Mouse (Mus musculus): ENCODE measurements around the gene Cbx4. TPM values are rescaled to one million over a fixed set of nuclear protein-coding genes. Genes with fewer than 3 reads are reported as not detected.
A peak's percentile ranks its signal among the peaks of the same experiment; 100 is the strongest.

The Cbx4 gene
- polyA plus RNA-seq (2014; fragmentation: Nextera tagmentation; extraction: Ambion mirVana): 4.4 and 4.8 TPM in 2 replicates

DNA sequence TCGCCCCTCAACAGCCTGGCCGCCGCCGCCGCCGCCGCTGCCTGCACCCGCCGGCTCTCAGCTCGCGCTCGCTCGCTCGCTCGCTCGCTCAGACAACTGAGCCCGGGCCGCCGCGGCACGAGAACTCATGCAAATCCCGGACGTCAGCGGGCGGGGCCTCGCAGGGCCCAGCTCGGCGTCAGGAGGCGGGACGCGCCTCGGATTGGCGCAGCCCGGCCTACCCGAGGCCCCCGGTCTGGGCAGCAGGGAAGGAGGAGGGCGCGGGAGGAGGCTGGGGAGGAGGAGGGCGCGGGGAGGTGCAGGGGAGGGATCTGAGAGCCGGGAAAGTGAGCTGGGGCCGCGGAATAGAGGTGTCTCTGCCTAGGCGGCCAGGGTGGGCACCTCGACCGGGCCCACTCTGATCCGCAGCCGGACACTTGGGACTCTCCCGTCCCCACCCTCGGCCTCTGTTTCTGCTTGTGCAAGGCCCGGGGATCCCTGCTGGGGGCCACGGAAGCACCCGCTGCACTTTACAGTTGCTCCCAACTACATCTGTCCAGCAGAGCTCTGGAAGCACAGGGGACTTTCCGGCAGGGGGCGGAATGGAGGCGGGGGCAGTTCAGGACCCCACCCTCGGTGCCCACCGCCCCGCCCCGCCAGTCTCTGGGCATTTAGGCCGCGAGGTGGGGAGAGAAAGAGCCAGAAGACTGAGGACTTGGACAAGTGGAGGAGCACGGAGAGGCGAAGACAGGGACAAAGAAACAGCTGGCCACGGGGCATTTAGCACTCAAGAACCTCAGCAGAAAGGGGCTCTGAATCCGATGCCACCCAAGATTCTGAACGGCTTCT is at the start of gene Cbx4:
Gene Cbx4 (minus strand): TSS at position 78 of the 828 bp plus-strand sequence.
- H3K9me3 ChIP-seq (replicated peaks; ENCODE audit: control insufficient read depth, low read length): no peaks in the 10 kb centered on the region
- no peaks in the 10 kb centered on the region; the same call in 1 of the 2 replicates for H3K36me3 ChIP-seq (replicated peaks; ENCODE audit: control insufficient read depth, insufficient read depth, low read depth, low read length)
- H3K9ac ChIP-seq (replicated peaks; ENCODE audit: low read length): peak within 1 kb of the TSS; percentile 90
- H3K27ac ChIP-seq (replicated peaks; ENCODE audit: low read depth, low read length): peak within 1 kb of the TSS; percentile 97
- H3K4me2 ChIP-seq (ENCODE audit: low read depth, low read length): peak within 1 kb of the TSS; percentile 73
- ATAC-seq (replicated peaks; ENCODE audit: insufficient number of reproducible peaks, low FRiP score, low TSS enrichment, low read depth): peak; percentile 80
- DNase-seq (ENCODE audit: low spot score): peak; percentile 97
- peaks cover 40% of the 10 kb centered on the region for H3K4me1 ChIP-seq (ENCODE audit: control insufficient read depth, insufficient read depth, low read length)
- under 1% methylated on average over 57 of the region's 67 CpGs for WGBS
- H3K4me3 ChIP-seq (ENCODE audit: low read depth, low read length): peak within 1 kb of the TSS; percentile 84
- peaks cover 63% of the 10 kb centered on the region for H3K27me3 ChIP-seq (ENCODE audit: control insufficient read depth, insufficient read depth, low read length)

DNA sequence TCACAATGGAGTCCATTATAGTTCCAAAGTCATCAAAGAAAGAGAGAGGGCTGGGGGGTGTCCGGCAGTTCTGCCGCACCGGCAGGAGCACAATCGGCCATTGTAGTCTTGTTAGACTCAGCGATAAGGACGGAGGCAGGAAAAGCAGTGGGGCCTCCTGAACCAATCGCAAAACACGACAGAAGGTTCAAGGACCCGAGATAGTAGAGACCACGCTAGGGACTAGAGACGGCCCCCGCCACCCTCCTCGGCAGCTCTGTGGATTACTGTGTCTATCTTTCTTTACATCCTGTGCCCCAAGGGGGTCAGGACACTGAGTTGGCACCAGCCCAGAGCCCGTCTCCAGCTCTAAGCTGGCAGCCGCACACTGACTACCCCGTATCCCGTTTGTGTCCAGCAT is 48.6 kb upstream of the Cbx4 start:
- Histone ChIP-seq H3K27ac (replicated peaks; ENCODE audit: low read depth, low read length) (no peak overlapping the region), H3K27me3 (ENCODE audit: control insufficient read depth, insufficient read depth, low read length) (peaks cover 3% of the 10 kb centered on the region; the same call in 1 of the 2 replicates), H3K4me3 (ENCODE audit: low read depth, low read length) (no peak overlapping the region), H3K9ac (replicated peaks; ENCODE audit: low read length) (no peak overlapping the region), H3K36me3 (replicated peaks; ENCODE audit: control insufficient read depth, insufficient read depth, low read depth, low read length) (no peaks in the 10 kb centered on the region), H3K4me1 (ENCODE audit: control insufficient read depth, insufficient read depth, low read length) (no peaks in the 10 kb centered on the region), H3K4me2 (ENCODE audit: low read depth, low read length) (peak overlapping the region; percentile 24; the same call in 1 of the 2 replicates), H3K9me3 (replicated peaks; ENCODE audit: control insufficient read depth, low read length) (no peaks in the 10 kb centered on the region; the same call in 1 of the 2 replicates)
- ATAC-seq (replicated peaks; ENCODE audit: insufficient number of reproducible peaks, low FRiP score, low TSS enrichment, low read depth) (no peak), DNase-seq (ENCODE audit: low spot score) (no peak)
- WGBS: 24% methylated on average over 17 of the region's 17 CpGs

DNA sequence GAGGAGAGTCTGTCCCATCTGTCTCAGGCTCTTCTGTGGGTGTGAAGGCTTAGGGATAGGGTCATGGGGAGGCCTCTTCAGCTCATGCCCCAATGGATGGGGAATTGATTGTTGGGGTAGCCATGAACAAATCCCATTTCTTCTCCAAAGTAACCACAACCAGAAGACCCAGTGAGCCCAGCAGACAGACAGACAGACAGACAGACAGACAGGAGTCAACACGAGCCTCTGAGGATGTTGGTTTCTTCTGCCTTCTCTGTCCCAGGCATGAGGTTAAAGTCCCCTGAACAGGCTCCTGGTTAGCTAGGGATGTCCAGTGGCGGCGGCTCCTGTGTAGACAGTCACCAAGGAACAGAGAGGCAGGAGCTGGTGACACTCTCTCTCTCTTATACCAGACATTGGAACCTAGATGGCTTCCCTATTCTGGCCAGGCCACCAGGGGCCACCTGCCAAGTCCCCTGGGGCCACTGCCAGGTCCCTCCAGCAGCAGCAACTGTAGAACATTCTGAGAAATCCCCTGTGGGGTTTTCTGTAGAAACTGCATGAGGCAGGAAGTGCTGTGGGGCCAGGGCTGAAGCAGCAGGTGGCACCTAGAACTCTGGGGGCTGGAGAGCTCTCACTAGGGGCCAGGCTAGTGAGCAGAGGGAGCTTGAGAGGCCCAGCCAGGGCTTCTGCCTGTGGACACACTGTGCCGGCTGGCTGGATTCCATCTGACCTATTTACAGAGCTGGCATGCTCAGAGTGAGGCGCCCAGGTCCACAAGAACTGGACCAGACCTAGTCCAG is 47.6 kb upstream of the Cbx4 start:
- ATAC-seq (replicated peaks; ENCODE audit: insufficient number of reproducible peaks, low FRiP score, low TSS enrichment, low read depth): no peak
- no peaks in the 10 kb centered on the region; the same call in 1 of the 2 replicates for H3K4me1 ChIP-seq (ENCODE audit: control insufficient read depth, insufficient read depth, low read length)
- H3K27me3 ChIP-seq (ENCODE audit: control insufficient read depth, insufficient read depth, low read length): peaks cover 11% of the 10 kb centered on the region; the same call in 1 of the 2 replicates
- DNase-seq (ENCODE audit: low spot score): no peak
- H3K9me3 ChIP-seq (replicated peaks; ENCODE audit: control insufficient read depth, low read length): no peaks in the 10 kb centered on the region; the same call in 1 of the 2 replicates
- no peaks in the 10 kb centered on the region for H3K36me3 ChIP-seq (replicated peaks; ENCODE audit: control insufficient read depth, insufficient read depth, low read depth, low read length)
- H3K27ac ChIP-seq (replicated peaks; ENCODE audit: low read depth, low read length): no peak overlapping the region
- H3K4me3 ChIP-seq (ENCODE audit: low read depth, low read length): no peak overlapping the region
- 72% methylated on average over 5 of the region's 5 CpGs for WGBS
- no peak overlapping the region for H3K4me2 ChIP-seq (ENCODE audit: low read depth, low read length)
- no peak overlapping the region for H3K9ac ChIP-seq (replicated peaks; ENCODE audit: low read length)

DNA sequence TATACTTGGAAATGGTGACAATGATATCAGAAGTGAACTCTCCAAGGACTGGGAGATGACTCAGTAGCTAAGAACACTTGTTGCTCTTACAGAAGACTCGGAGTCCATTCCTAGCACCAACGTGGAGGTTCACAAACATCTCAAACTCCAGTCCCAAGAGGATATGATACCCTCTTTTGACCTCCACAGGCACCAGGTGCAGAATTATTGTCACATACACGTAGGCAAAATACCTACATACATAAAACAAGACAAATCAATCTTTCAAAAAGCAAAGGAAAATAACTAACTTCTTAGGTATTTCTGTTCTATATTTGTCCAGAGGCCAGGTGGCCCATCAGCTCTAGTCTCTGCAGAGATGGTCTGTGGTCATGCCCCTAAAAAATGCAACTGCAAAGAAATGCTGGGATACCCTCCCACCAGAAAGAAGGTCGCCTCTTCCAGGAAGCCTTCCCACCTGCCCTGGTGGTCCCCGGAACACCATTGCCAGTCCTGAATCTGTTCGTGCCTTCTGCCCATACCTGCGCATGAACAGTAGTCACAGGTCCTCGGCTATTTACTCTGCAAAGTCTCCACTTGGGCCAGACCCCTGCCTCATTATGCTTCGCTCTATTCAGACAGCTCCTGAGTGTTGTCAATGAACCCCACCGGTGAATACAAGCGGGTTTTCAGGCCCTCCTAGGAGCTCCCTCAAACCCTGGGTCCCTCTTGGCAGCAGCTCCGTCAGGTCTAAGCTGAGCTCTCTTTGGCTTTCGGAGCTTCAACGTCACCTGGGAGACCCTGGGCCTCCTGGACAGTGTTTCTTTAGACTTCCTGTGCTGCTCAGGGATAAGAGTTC is 46.4 kb upstream of the Cbx4 start:
- 76% methylated on average over 14 of the region's 14 CpGs for WGBS
- DNase-seq (ENCODE audit: low spot score): no peak
- Histone ChIP-seq H3K36me3 (replicated peaks; ENCODE audit: control insufficient read depth, insufficient read depth, low read depth, low read length) (no peaks in the 10 kb centered on the region), H3K9me3 (replicated peaks; ENCODE audit: control insufficient read depth, low read length) (no peaks in the 10 kb centered on the region; the same call in 1 of the 2 replicates), H3K27me3 (ENCODE audit: control insufficient read depth, insufficient read depth, low read length) (peaks cover 15% of the 10 kb centered on the region; the same call in 1 of the 2 replicates), H3K9ac (replicated peaks; ENCODE audit: low read length) (no peak overlapping the region), H3K4me2 (ENCODE audit: low read depth, low read length) (no peak overlapping the region), H3K4me3 (ENCODE audit: low read depth, low read length) (no peak overlapping the region), H3K4me1 (ENCODE audit: control insufficient read depth, insufficient read depth, low read length) (no peaks in the 10 kb centered on the region; the same call in 1 of the 2 replicates), H3K27ac (replicated peaks; ENCODE audit: low read depth, low read length) (no peak overlapping the region)
- no peak for ATAC-seq (replicated peaks; ENCODE audit: insufficient number of reproducible peaks, low FRiP score, low TSS enrichment, low read depth)

DNA sequence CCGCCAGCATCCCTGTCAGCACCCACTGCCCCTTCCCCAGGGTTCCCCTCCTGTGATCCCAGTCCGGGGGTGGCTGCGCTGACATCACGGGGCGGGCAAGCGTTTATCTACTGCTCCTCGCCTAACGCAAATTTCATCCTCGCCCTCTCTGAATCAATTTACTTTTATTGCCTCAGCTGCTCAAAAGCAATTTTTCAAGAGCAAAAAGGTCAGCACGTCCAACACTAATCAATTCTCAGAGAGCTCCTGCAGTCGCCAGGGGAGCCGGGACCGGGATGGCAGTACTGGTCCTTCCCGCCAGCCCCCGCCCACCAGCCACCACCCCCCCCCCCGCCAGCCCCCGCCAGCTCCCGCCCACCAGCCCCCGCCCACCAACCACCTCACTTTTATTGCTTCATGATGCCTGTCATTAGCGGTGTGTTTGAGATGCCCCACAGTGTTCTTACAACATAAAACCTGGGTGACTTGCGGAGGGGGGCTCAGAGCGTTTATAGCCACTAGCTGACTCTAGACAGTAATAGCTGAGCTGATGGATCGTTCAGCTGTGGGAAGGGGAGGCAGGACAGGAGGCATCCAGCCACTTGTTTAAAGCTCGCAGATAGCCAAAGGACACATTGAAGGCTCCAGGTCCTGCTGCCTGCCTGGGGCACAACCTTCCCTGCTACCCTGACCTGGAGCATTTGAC is 44.2 kb upstream of the Cbx4 start:
- peak overlapping the region; percentile 19 for H3K4me2 ChIP-seq (ENCODE audit: low read depth, low read length)
- 16% methylated on average over 24 of the region's 24 CpGs for WGBS
- H3K4me1 ChIP-seq (ENCODE audit: control insufficient read depth, insufficient read depth, low read length): peaks cover 6% of the 10 kb centered on the region
- peaks cover 15% of the 10 kb centered on the region; the same call in 1 of the 2 replicates for H3K27me3 ChIP-seq (ENCODE audit: control insufficient read depth, insufficient read depth, low read length)
- H3K36me3 ChIP-seq (replicated peaks; ENCODE audit: control insufficient read depth, insufficient read depth, low read depth, low read length): no peaks in the 10 kb centered on the region
- no peak overlapping the region for H3K9ac ChIP-seq (replicated peaks; ENCODE audit: low read length)
- H3K27ac ChIP-seq (replicated peaks; ENCODE audit: low read depth, low read length): no peak overlapping the region
- ATAC-seq (replicated peaks; ENCODE audit: insufficient number of reproducible peaks, low FRiP score, low TSS enrichment, low read depth) (no peak), DNase-seq (ENCODE audit: low spot score) (peak; percentile 48)
- no peak overlapping the region for H3K4me3 ChIP-seq (ENCODE audit: low read depth, low read length)
- H3K9me3 ChIP-seq (replicated peaks; ENCODE audit: control insufficient read depth, low read length): no peaks in the 10 kb centered on the region; the same call in 1 of the 2 replicates

DNA sequence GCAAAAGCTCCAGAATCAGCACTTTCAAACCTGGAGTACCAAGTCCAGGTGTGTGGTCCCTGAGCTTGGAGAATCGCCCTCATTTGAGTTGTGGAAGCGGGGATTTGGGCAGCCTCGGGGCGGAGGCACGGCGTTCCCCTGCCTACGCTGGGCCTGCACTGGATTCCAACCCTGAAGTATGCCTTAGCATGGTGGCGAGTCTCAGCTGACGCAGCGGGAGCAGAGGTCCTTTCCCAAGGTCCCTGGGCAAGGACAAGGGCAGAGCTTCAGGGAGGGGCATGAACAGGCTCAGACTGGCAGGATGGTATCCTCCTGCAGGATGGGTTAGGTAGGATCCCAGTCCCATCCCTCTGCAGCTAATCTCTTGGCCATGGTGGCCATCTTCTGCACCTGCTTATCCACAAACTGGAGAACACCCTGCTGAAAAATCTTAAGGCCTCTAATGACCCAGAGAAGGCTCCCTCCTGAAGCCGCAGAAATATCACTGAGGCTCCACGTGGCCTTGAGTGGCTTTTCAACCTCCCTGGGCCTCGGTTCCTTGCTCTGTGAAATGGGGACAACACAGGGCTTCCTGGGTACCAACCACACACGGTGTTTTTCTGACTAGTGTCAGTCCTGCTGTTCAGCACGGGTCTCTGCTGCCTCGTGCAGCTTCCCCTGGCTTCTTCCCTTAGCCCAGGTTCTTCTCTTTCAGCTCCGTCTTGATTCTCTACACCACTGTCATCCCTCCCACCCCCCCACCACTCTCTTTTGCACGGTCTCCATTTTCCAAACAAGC is 43.4 kb upstream of the Cbx4 start:
- H3K27ac ChIP-seq (replicated peaks; ENCODE audit: low read depth, low read length): no peak overlapping the region
- H3K4me2 ChIP-seq (ENCODE audit: low read depth, low read length): peak overlapping the region; percentile 19; the same call in 1 of the 2 replicates
- peaks cover 15% of the 10 kb centered on the region; the same call in 1 of the 2 replicates for H3K27me3 ChIP-seq (ENCODE audit: control insufficient read depth, insufficient read depth, low read length)
- H3K9me3 ChIP-seq (replicated peaks; ENCODE audit: control insufficient read depth, low read length): no peaks in the 10 kb centered on the region; the same call in 1 of the 2 replicates
- DNase-seq (ENCODE audit: low spot score) (no peak), ATAC-seq (replicated peaks; ENCODE audit: insufficient number of reproducible peaks, low FRiP score, low TSS enrichment, low read depth) (no peak)
- no peak overlapping the region for H3K4me3 ChIP-seq (ENCODE audit: low read depth, low read length)
- H3K4me1 ChIP-seq (ENCODE audit: control insufficient read depth, insufficient read depth, low read length): peaks cover 6% of the 10 kb centered on the region
- WGBS: 43% methylated on average over 18 of the region's 18 CpGs
- no peaks in the 10 kb centered on the region for H3K36me3 ChIP-seq (replicated peaks; ENCODE audit: control insufficient read depth, insufficient read depth, low read depth, low read length)
- H3K9ac ChIP-seq (replicated peaks; ENCODE audit: low read length): no peak overlapping the region

All from embryonic facial prominence, embryonic 11.5 days (tissue).